Mouse (Mus musculus) liver, adult 2 months (tissue): ENCODE results near the gene Tmub1. TPM values are rescaled to one million over a fixed set of nuclear protein-coding genes. Genes with fewer than 3 reads are reported as not detected.

Experiments
- DNase-seq: peaks from one replicate; pipeline ENCODE4 v3.0.0-alpha.2; 2011; ENCODE audit warnings: low read depth, low spot score; ENCODE audit errors: extremely low read depth
- H3K27ac ChIP-seq: fragments of 200-500 bp; replicated peaks from 2 replicates; pipeline ENCODE4 v1.5.1; 2012; ENCODE audit warnings: low read depth, mild to moderate bottlenecking, control low read depth, inconsistent platforms, low read length; ENCODE audit not compliant: insufficient read depth
- H3K27me3 ChIP-seq: fragments of 200-500 bp; 2 replicates; pipeline ENCODE4 v1.6.1; 2012; ENCODE audit warnings: mild to moderate bottlenecking, moderate library complexity, low read length, inconsistent platforms; ENCODE audit not compliant: control insufficient read depth, insufficient read depth
- H3K36me3 ChIP-seq: fragments of 200-500 bp; 2 replicates; pipeline ENCODE4 v1.6.1; 2012; ENCODE audit warnings: low read length, inconsistent platforms; ENCODE audit not compliant: control insufficient read depth, insufficient read depth
- H3K4me1 ChIP-seq: fragments of 200-500 bp; 2 replicates; pipeline ENCODE4 v1.6.1; 2011; ENCODE audit warnings: low read length; ENCODE audit not compliant: control insufficient read depth, insufficient read depth
- H3K4me3 ChIP-seq: fragments of 200-500 bp; 2 replicates; pipeline ENCODE4 v1.5.1; 2011; ENCODE audit warnings: low read depth, mild to moderate bottlenecking, control low read depth, low read length, moderate library complexity; ENCODE audit not compliant: insufficient read depth
- H3K79me2 ChIP-seq: fragments of 200-500 bp; 2 replicates; pipeline ENCODE4 v1.6.1; 2012; ENCODE audit warnings: inconsistent platforms, mild to moderate bottlenecking, low read length, moderate library complexity; ENCODE audit not compliant: control insufficient read depth, insufficient read depth
- H3K9ac ChIP-seq: fragments of 200-500 bp; 2 replicates; pipeline ENCODE4 v1.6.1; 2012; ENCODE audit warnings: low read depth, mild to moderate bottlenecking, control low read depth, inconsistent platforms, low read length
- CTCF ChIP-seq: fragments of 200-500 bp; IDR thresholded peaks from 2 replicates; pipeline ENCODE4 v1.5.1; 2011; ENCODE audit warnings: low read depth, low read length, control low read depth
- POLR2A ChIP-seq: fragments of 200-500 bp; IDR thresholded peaks from 2 replicates; pipeline ENCODE4 v1.6.1; 2011; ENCODE audit warnings: low read length, control low read depth; ENCODE audit not compliant: insufficient read depth; ENCODE audit errors: extremely low read depth
- WGBS: fragments of 180-500 bp; shearing (Covaris S2); methylation state at CpG from one replicate; pipeline ENCODE4 v1.1.7; 2018; 5-methylcytosine and 5-hydroxymethylcytosine counted together
- polyA plus RNA-seq: library from polyadenylated mRNA; depleted of rRNA; stranded (reverse); fragments of >200 nt; gene quantifications from 2 replicates; pipeline ENCODE4 v1.2.3, GENCODE M21; 2012
- total RNA-seq: library from RNA; depleted of rRNA; stranded (reverse); fragments of >200 nt; gene quantifications from 2 replicates; pipeline ENCODE4 v1.2.3, GENCODE M21; 2014

Gene Tmub1
- total and polyA plus RNA-seq, 2 experiments: 5.2 to 30.7 TPM

DNA sequence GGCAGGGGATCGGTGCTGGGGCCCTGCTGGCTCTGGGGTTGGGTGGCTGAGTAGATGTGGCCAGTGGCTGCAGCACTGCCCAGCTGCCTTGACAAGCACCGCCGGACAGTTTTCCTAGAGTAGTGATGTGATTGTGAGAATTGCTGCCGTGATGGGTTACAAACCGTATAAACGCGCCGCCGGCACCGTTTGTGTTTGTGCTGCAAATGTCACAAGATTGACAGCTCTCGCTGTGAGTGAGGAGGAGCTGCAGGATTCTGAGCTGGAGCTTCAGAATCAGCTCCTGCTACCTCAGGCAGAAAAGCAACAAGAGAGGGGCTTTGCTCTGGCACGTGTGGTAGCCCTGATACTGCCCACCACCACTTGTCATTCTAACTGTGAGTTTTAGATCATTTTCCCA, 19.1 kb upstream of the Tmub1 start:
- WGBS: 72% methylated on average over 12 of the region's 12 CpGs
- Histone ChIP-seq H3K9ac (no peak overlapping the region), H3K27me3 (no peaks in the 10 kb centered on the region), H3K79me2 (peaks cover 44% of the 10 kb centered on the region), H3K27ac (no peak overlapping the region), H3K4me1 (no peaks in the 10 kb centered on the region), H3K36me3 (no peaks in the 10 kb centered on the region), H3K4me3 (no peak overlapping the region)
- TF ChIP-seq POLR2A: no peak
- no peak for TF ChIP-seq CTCF
- DNase-seq: no peak

DNA sequence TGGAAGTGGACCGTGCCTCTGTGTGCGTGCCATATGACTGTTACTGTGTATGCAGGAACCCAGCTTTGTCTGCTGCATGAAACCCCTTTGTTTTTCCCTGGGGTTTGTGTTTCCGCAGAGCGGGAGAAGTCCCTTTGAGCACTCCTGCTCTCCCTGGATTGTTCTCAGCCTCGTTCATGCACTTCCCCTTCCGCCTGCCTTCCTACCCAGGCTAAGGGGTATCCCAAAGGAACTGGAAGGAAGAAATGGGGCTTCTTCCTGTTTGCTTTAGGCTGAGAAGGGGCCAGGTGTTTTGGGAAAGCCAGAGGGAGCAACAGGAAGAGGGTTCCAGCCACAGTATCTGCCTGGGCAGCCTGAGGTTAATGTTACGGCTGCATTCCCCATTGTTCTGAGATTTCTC, 8.0 kb upstream of the Tmub1 start:
- H3K27ac ChIP-seq: no peak overlapping the region
- no peaks in the 10 kb centered on the region for H3K36me3 ChIP-seq
- 77% methylated on average over 7 of the region's 7 CpGs for WGBS
- no peaks in the 10 kb centered on the region for H3K27me3 ChIP-seq
- no peak overlapping the region for H3K4me3 ChIP-seq
- no peak for DNase-seq
- TF ChIP-seq POLR2A (no peak), CTCF (no peak)
- peaks cover 16% of the 10 kb centered on the region for H3K4me1 ChIP-seq
- peaks cover 43% of the 10 kb centered on the region for H3K79me2 ChIP-seq
- no peak overlapping the region for H3K9ac ChIP-seq

DNA sequence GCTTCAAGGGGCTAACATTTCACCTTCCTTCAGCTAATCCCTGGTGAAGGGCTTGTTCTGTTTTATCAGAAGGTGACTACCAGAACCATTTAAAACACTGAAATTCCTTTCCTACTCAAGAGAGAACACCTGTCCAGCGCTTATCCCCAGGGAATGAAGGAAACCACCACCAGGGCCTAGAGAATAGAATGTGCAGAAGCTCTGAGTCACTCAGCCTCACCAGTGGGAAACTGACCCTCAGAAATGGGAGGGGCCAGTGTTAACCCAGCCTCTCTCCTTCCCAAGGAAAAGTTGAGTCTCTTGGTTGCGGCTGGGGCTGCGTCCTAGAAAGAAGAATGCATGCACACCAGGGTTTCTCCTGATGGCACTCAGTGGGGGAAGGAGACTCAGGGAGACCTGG, 7.4 kb upstream of the Tmub1 start:
- no peak overlapping the region for H3K9ac ChIP-seq
- DNase-seq: no peak
- WGBS: 90% methylated on average over 3 of the region's 3 CpGs

DNA sequence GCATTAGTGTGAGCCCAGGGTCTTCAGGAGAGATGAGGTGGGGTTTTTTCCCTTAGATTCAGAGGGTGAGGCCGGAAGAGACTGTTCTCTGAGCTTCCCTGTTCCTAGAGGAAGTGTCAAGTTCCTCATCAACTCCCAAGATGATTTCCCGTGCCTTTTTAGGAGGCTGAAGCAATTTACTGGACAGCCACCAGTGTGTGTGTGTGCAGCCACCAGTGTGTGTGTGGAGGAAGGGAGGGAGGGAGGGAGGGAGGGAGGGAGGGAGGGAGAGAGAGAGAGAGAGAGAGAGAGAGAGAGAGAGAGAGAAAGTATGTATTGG, 6.3 kb upstream of the Tmub1 start:
- TF ChIP-seq CTCF (no peak), POLR2A (no peak)
- Histone ChIP-seq H3K4me3 (no peak overlapping the region), H3K36me3 (no peaks in the 10 kb centered on the region), H3K27ac (no peak overlapping the region), H3K9ac (no peak overlapping the region), H3K4me1 (peaks cover 12% of the 10 kb centered on the region), H3K79me2 (peaks cover 36% of the 10 kb centered on the region), H3K27me3 (no peaks in the 10 kb centered on the region)
- DNase-seq: no peak
- WGBS: 54% methylated on average over 2 of the region's 2 CpGs

More for the DNA sequence above, 7.4 kb upstream of the Tmub1 start:
- H3K27ac ChIP-seq: no peak overlapping the region
- no peaks in the 10 kb centered on the region for H3K36me3 ChIP-seq
- H3K79me2 ChIP-seq: peaks cover 40% of the 10 kb centered on the region
- TF ChIP-seq POLR2A: no peak
- no peak for TF ChIP-seq CTCF
- peaks cover 16% of the 10 kb centered on the region for H3K4me1 ChIP-seq
- H3K27me3 ChIP-seq: no peaks in the 10 kb centered on the region
- H3K4me3 ChIP-seq: no peak overlapping the region

DNA sequence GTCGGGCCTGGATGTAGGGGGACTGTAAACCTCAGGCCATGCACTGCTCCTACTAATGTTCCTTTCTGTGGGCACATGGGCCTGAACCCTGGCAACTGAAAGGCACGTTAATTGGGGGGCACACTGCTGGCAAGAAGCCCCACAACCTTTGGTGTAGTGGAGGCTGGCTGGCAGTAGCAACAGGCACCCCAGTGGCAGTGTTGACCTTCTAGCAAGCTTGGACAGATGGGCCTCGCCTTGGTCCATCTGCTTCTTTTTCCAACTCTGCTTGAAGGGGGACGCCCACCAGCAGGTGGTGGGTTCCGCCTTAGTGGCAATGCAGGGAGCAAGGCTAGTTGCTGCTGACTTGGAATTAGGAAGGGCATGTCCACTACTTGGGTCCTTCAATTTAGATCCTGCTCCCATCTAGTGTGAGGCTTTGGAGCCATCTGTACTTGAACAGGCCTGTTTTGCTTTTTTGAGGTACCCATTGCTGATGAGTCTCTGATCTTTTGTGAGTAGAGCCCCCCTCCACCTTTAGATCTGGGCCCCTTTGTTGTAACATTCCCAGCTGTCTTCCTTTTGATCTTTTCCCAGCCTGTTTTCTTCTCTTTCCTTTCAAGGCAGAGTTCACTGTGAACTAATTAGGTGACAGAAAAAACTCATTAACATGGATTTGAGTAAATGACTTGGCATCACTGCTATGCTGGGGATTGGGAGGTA, 5.8 kb upstream of the Tmub1 start:
- Histone ChIP-seq H3K4me3 (peak overlapping the region; percentile 73; the same call in 1 of the 2 replicates), H3K79me2 (peaks cover 36% of the 10 kb centered on the region), H3K36me3 (no peaks in the 10 kb centered on the region), H3K4me1 (peaks cover 12% of the 10 kb centered on the region), H3K9ac (peak overlapping the region; percentile 86), H3K27me3 (no peaks in the 10 kb centered on the region), H3K27ac (no peak overlapping the region)
- no peak for TF ChIP-seq CTCF
- TF ChIP-seq POLR2A: no peak
- DNase-seq: no peak
- 50% methylated on average over 5 of the region's 5 CpGs for WGBS

DNA sequence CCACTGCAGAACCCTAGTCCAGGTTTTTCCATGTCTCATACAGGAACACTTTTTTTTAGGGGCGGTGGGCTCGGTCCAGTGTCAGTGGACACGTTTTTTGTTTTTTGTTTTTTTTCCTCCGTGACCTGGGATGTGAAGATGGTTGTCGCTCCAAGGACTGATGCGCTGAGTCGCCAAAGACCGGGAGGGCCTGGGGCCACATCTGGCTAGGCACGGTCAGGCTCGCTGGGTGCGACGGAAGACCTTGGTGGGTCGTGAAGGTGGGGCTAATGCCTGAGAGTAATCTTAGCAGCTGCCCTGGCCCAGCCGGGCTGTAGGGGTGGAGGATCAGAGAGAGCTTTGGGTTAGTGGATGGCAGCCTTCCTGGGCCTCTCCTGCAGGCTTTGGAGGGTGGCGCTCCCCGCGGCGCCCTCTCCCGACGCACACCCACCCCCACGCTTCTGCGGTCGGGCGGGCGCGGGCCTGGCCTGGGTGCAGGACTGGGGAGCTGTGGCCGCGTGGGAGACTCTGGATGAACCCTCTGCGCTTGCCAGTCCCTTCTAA, 5.1 kb upstream of the Tmub1 start:
- peak overlapping the region; percentile 86 for H3K9ac ChIP-seq
- H3K36me3 ChIP-seq: no peaks in the 10 kb centered on the region
- H3K4me3 ChIP-seq: peak overlapping the region; percentile 73
- H3K27me3 ChIP-seq: no peaks in the 10 kb centered on the region
- no peak overlapping the region for H3K27ac ChIP-seq
- 3% methylated on average over 29 of the region's 29 CpGs for WGBS
- peaks cover 12% of the 10 kb centered on the region for H3K4me1 ChIP-seq
- H3K79me2 ChIP-seq: peaks cover 36% of the 10 kb centered on the region
- DNase-seq: no peak
- TF ChIP-seq POLR2A (no peak), CTCF (no peak)
